Mouse (Mus musculus) midbrain, embryonic 10.5 days (tissue): ENCODE measurements at regions not wholly inside any gene's neighbourhood (a gene's known extent, or its start where the extent isn't known, plus 50 kb on each side); places are given as distances from the start of the nearest gene placed in this dataset.

Source experiments
- DNase-seq: peaks from one replicate; pipeline ENCODE4 v3.0.0-alpha.2; 2017; ENCODE audit warnings: low spot score
- H3K27ac ChIP-seq: fragments of 300-500 bp; sonication (generic); replicated peaks from 2 replicates; pipeline ENCODE4 v1.5.1; 2016; ENCODE audit warnings: mild to moderate bottlenecking
- H3K27me3 ChIP-seq: fragments of 300-500 bp; sonication (generic); 2 replicates; pipeline ENCODE4 v1.6.1; 2016; ENCODE audit warnings: low read depth, mild to moderate bottlenecking; ENCODE audit not compliant: poor library complexity, severe bottlenecking
- H3K36me3 ChIP-seq: fragments of 300-500 bp; sonication (generic); 2 replicates; pipeline ENCODE4 v1.6.1; 2016; ENCODE audit warnings: mild to moderate bottlenecking, moderate library complexity
- H3K4me1 ChIP-seq: fragments of 300-500 bp; sonication (generic); 2 replicates; pipeline ENCODE4 v1.6.1; 2016
- H3K4me3 ChIP-seq: fragments of 300-500 bp; sonication (generic); 2 replicates; pipeline ENCODE4 v1.5.1; 2016; ENCODE audit warnings: mild to moderate bottlenecking, moderate library complexity
- H3K9me3 ChIP-seq: fragments of 300-500 bp; sonication (generic); replicated peaks from 2 replicates; pipeline ENCODE4 v1.6.1; 2016; ENCODE audit warnings: mild to moderate bottlenecking
- WGBS: fragments of 180-500 bp; shearing (Covaris S2); methylation state at CpG from one replicate; pipeline ENCODE4 v1.1.7; 2016; 5-methylcytosine and 5-hydroxymethylcytosine counted together

- H3K9me3 ChIP-seq = no peaks in the 10 kb centered on the region
- no peak for DNase-seq
- H3K36me3 ChIP-seq = no peaks in the 10 kb centered on the region
- H3K27ac ChIP-seq = no peak overlapping the region
- 89% methylated on average over 8 of the region's 8 CpGs for WGBS
- no peaks in the 10 kb centered on the region for H3K27me3 ChIP-seq
- no peaks in the 10 kb centered on the region for H3K4me1 ChIP-seq
- no peak overlapping the region for H3K4me3 ChIP-seq
Observed at GRCm38 (mm10) chr16:70835006-70835405, 521.3 kb downstream of the Gbe1 start.

- Histone ChIP-seq H3K4me1 (no peaks in the 10 kb centered on the region), H3K36me3 (no peaks in the 10 kb centered on the region), H3K27me3 (no peaks in the 10 kb centered on the region), H3K9me3 (no peaks in the 10 kb centered on the region), H3K4me3 (no peak overlapping the region), H3K27ac (no peak overlapping the region)
- WGBS = 92% methylated on average over 1 of the region's 1 CpGs
- DNase-seq = no peak
Observed at GRCm38 (mm10) chr16:70838139-70838538, 524.4 kb downstream of the Gbe1 start.

- no peak for DNase-seq
- 68% methylated on average over 2 of the region's 2 CpGs for WGBS
- no peaks in the 10 kb centered on the region for H3K9me3 ChIP-seq
- no peak overlapping the region for H3K27ac ChIP-seq
- H3K4me1 ChIP-seq = no peaks in the 10 kb centered on the region
- no peaks in the 10 kb centered on the region for H3K27me3 ChIP-seq
- H3K4me3 ChIP-seq = no peak overlapping the region
- no peaks in the 10 kb centered on the region for H3K36me3 ChIP-seq
Observed at GRCm38 (mm10) chr16:70868241-70868640, 554.5 kb downstream of the Gbe1 start.

GRCm38 (mm10) chr16:70869205-70869604 is 555.5 kb downstream of the Gbe1 start:
- Histone ChIP-seq H3K9me3 (no peaks in the 10 kb centered on the region), H3K36me3 (no peaks in the 10 kb centered on the region), H3K27me3 (no peaks in the 10 kb centered on the region), H3K27ac (no peak overlapping the region), H3K4me1 (no peaks in the 10 kb centered on the region), H3K4me3 (no peak overlapping the region)
- no peak for DNase-seq
- WGBS = 87% methylated on average over 4 of the region's 4 CpGs

DNA sequence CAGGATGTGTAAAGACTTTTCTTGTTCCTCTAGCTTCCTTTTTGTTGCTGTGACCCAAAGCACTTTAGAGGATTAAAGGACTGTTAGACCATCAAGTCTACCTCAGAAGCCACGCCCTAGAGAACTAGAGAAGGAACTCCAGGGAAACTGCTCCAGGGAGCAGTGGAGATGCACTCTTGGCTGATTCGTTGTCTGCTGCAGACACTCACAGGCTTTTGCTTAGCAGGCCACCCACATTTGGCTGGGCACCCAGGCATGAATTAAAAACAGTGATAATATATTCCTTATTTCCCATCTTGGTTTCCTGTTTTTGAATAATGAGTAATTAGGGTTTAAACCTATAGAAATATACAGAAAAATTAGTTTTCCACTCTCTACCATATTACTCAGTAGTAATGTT is 560.3 kb downstream of the Gbe1 start:
- 48% methylated on average over 2 of the region's 2 CpGs for WGBS
- Histone ChIP-seq H3K27me3 (no peaks in the 10 kb centered on the region), H3K36me3 (no peaks in the 10 kb centered on the region), H3K27ac (no peak overlapping the region), H3K4me1 (no peaks in the 10 kb centered on the region), H3K4me3 (no peak overlapping the region), H3K9me3 (no peaks in the 10 kb centered on the region)
- no peak for DNase-seq

DNA sequence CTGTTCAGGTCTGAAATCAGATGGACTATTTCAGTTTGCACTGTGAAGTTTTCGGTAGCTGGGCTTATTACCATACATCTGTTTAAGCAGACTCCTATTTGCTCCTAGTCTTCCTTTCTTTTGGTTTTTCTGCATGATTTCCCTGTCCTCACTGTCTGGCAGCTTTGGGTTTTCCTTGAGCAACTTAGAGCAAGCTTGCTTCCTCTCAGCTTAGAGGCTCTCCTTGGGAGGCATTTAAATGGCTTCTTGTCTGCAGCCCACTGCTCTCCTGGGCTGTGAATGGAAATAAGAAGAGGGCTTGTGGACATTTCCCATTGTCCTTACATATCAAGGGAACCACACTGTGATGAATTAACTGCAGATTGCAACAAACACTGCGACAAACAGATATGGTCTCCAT is 566.9 kb downstream of the Gbe1 start:
- Histone ChIP-seq H3K27me3 (no peaks in the 10 kb centered on the region), H3K36me3 (no peaks in the 10 kb centered on the region), H3K4me3 (no peak overlapping the region), H3K4me1 (peaks cover 12% of the 10 kb centered on the region), H3K9me3 (no peaks in the 10 kb centered on the region), H3K27ac (0 out of 2 replicates have a peak overlapping the region, but pooled peaks have one; percentile 42)
- WGBS = 24% methylated on average over 2 of the region's 2 CpGs
- DNase-seq = no peak

- WGBS = 79% methylated on average over 14 of the region's 14 CpGs
- H3K27ac ChIP-seq = 0 out of 2 replicates have a peak overlapping the region, but pooled peaks have one; percentile 42
Observed at GRCm38 (mm10) chr16:70881098-70881850, 567.5 kb downstream of the Gbe1 start.

GRCm38 (mm10) chr16:70900085-70900484 is 586.3 kb downstream of the Gbe1 start:
- Histone ChIP-seq H3K9me3 (no peaks in the 10 kb centered on the region), H3K4me3 (no peak overlapping the region), H3K27ac (no peak overlapping the region), H3K36me3 (no peaks in the 10 kb centered on the region), H3K27me3 (no peaks in the 10 kb centered on the region), H3K4me1 (no peaks in the 10 kb centered on the region)
- no peak for DNase-seq
- 95% methylated on average over 5 of the region's 5 CpGs for WGBS

More at GRCm38 (mm10) chr16:70881098-70881850, 567.5 kb downstream of the Gbe1 start:
- no peaks in the 10 kb centered on the region for H3K27me3 ChIP-seq
- no peak overlapping the region for H3K4me3 ChIP-seq
- H3K9me3 ChIP-seq = no peaks in the 10 kb centered on the region
- DNase-seq = no peak
- H3K4me1 ChIP-seq = peaks cover 12% of the 10 kb centered on the region
- H3K36me3 ChIP-seq = no peaks in the 10 kb centered on the region

- Histone ChIP-seq H3K4me1 (no peaks in the 10 kb centered on the region), H3K9me3 (no peaks in the 10 kb centered on the region), H3K36me3 (no peaks in the 10 kb centered on the region), H3K27ac (no peak overlapping the region), H3K27me3 (no peaks in the 10 kb centered on the region), H3K4me3 (no peak overlapping the region)
- no peak for DNase-seq
Observed at GRCm38 (mm10) chr16:70920047-70920446, 606.3 kb downstream of the Gbe1 start.

- no peak overlapping the region for H3K4me3 ChIP-seq
- no peaks in the 10 kb centered on the region for H3K4me1 ChIP-seq
- H3K36me3 ChIP-seq = no peaks in the 10 kb centered on the region
- H3K27me3 ChIP-seq = no peaks in the 10 kb centered on the region
- no peak for DNase-seq
- H3K27ac ChIP-seq = no peak overlapping the region
- 62% methylated on average over 1 of the region's 1 CpGs for WGBS
- no peaks in the 10 kb centered on the region for H3K9me3 ChIP-seq
Observed at GRCm38 (mm10) chr16:70929651-70930050, 615.9 kb downstream of the Gbe1 start.

DNA sequence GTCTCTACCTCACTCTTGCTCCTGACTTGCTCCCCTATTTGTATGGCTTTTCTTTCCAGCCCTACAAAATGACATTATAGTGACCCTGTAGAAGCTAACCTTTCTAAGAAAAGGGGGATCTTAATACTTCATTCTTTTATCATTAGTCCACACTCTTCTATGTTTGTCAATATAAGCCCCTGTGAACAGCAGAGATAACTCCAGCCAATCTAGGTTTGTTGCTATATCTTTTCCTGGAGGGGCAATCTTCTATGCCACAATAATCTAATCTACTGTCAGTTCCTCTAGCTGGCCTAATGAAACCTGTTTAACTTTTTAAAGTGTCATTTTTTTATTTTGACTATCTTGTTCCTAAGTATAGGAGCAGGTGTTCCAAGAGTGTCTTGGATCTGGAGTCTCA is 622.2 kb downstream of the Gbe1 start:
- no peaks in the 10 kb centered on the region for H3K36me3 ChIP-seq
- H3K27me3 ChIP-seq = no peaks in the 10 kb centered on the region
- no peak overlapping the region for H3K4me3 ChIP-seq
- H3K27ac ChIP-seq = no peak overlapping the region
- no peak for DNase-seq
- peaks cover 11% of the 10 kb centered on the region; the same call in 1 of the 2 replicates for H3K9me3 ChIP-seq
- H3K4me1 ChIP-seq = no peaks in the 10 kb centered on the region

- no peak for DNase-seq
- H3K27ac ChIP-seq = no peak overlapping the region
- WGBS = 91% methylated on average over 2 of the region's 2 CpGs
- H3K36me3 ChIP-seq = no peaks in the 10 kb centered on the region
- no peaks in the 10 kb centered on the region for H3K27me3 ChIP-seq
- H3K9me3 ChIP-seq = no peaks in the 10 kb centered on the region
- H3K4me1 ChIP-seq = no peaks in the 10 kb centered on the region
- H3K4me3 ChIP-seq = no peak overlapping the region
Observed at GRCm38 (mm10) chr16:70952937-70953336, 639.2 kb downstream of the Gbe1 start.
